Mouse (Mus musculus): ENCODE results near the gene Olfr1513.

DNA sequence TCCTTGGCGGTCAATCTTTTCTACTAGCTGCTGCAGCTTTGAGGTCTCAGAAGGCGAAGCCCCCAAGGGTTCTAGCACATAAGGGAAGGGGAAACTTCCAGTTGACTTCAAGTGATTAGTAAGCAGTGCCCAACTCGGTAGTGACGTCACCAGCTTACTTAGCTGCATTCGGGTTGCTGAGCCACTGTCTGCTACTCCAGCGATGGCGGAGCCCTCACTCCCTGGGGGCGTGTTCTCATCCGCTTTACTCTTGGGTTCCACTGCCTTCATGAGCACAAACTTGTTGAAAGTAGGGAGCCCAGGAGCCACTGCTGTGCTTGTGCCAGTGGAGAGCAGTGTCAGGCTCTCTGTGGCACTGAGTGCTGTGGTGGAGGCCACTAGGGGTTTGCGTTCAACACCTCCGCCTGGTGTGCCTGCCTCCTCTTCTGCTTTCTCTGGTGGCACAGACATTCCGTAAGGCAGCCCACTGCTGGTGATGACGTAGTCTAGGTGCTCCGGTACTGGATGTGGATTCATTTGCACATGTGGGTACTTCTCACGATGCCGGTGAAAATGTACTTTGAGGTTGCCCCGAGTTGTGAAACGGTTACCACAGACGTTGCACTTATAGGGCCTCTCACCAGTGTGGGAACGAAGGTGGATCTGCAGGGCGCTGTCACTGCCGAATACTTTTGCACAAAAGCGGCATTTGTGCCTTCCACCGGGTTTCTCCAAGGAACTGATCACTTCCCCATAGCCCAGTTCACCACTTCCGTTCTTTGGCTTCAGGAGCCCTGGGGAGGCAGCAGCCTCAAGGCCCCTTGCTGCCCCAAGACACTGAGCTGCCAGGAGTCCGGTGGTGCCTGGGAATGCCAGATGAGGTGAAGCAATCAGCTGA lies 42.0 kb downstream of the Olfr1513 start:
- TF ChIP-seq POLR2A (IDR thresholded peaks at IDR 0.05; ENCODE audit: extremely low read depth, insufficient read depth, low read length) (no peak), CTCF (IDR thresholded peaks at IDR 0.05; ENCODE audit: low read depth, low read length) (no peak)

Measured in liver, adult 2 months (tissue).